Mouse (Mus musculus): ENCODE results near the gene Nup85.

- TF ChIP-seq POLR2A (IDR thresholded peaks at IDR 0.05; ENCODE audit: insufficient read depth, low read depth, low read length) (no peak; the same call in 1 of the 2 replicates), CTCF (IDR thresholded peaks at IDR 0.05; ENCODE audit: insufficient read depth, low read depth, low read length) (no peak)
These were observed 28.7 kb upstream of the Nup85 start for GRCm38 (mm10) chr11:115535401-115536037.

Data from olfactory bulb, adult 2 months (tissue).